Mouse (Mus musculus): ENCODE results near the gene Adgrf1. TPM values are rescaled to one million over a fixed set of nuclear protein-coding genes. Genes with fewer than 3 reads are reported as not detected.

Gene Adgrf1
- polyA plus RNA-seq (2012; rRNA removed), result 0.08 and 0.10 TPM in 2 replicates
- 0.06 TPM in 1 of 2 replicates, not detected in the other for polyA plus RNA-seq (2014; fragmentation: Nextera tagmentation; extraction: Ambion mirVana)

DNA sequence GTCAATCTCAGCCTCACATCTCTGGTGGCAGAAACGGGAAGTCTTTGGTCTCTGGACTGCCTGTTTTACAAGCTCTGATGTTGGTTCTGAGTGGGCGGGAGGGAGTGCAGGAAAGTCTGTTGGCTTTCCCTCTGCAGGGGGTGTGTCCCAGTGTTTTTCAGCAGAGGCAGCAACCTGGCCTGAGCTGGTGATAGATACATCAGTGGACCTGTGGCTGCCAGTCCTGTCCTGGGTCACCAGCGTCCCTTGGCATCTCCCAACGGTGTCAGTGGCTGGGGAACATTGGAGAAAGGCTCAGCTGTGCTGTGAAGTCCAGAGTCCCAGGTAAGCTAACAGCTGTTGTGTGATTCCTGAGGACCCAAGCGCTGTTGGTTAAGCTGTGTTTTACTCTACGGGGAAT lies at the start of gene Adgrf1:
TSS of gene Adgrf1 (plus strand) at position 169 of the 400 bp plus-strand sequence.
- Histone ChIP-seq H3K27me3 (ENCODE audit: control insufficient read depth, insufficient read depth, low read length) (no peaks in the 10 kb centered on the region), H3K9ac (ENCODE audit: low read depth, low read length, severe bottlenecking) (no peak within 1 kb of the TSS), H3K4me3 (replicated peaks; ENCODE audit: low read length) (no peak within 1 kb of the TSS), H3K4me2 (replicated peaks; ENCODE audit: low read depth, low read length, severe bottlenecking) (no peak within 1 kb of the TSS), H3K36me3 (ENCODE audit: control insufficient read depth, insufficient read depth, low read length) (no peaks in the 10 kb centered on the region), H3K4me1 (ENCODE audit: control insufficient read depth, insufficient read depth, low read length) (no peaks in the 10 kb centered on the region), H3K27ac (replicated peaks; ENCODE audit: low read depth, low read length) (no peak within 1 kb of the TSS), H3K9me3 (ENCODE audit: control insufficient read depth, low read length) (no peaks in the 10 kb centered on the region)
- TF ChIP-seq POLR2A (IDR thresholded peaks at IDR 0.05; ENCODE audit: borderline replicate concordance, extremely low read depth, insufficient read depth, insufficient read length), result no peak
- WGBS, result 50% methylated on average over 6 of the region's 6 CpGs
- ATAC-seq (ENCODE audit: low FRiP score, low read depth), result no peak
- no peak for DNase-seq (ENCODE audit: low spot score)

DNA sequence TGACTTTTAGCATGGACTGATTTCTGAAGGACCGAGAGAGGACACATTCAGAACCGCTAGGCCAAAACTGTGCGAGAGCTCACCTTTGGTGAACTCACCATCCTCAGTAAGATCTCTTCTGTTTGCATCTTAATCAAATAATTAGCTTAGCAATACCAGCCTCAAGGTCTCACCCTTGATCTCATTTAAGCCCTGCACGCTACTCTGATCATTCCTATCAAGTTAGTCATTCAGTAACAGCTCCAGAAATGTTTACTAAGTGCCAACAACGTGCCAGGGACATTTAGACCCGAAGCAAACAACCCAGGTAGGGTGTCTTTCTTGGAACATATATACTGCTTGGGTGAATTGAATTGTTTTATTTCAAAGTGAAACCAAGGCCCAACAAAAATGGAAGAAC lies 44.0 kb upstream of the Adgrf1 start:
- H3K4me3 ChIP-seq (replicated peaks; ENCODE audit: low read length), result no peak overlapping the region
- H3K4me1 ChIP-seq (ENCODE audit: control insufficient read depth, insufficient read depth, low read length), result peaks cover 4% of the 10 kb centered on the region; the same call in 1 of the 2 replicates
- no peak overlapping the region for H3K9ac ChIP-seq (ENCODE audit: low read depth, low read length, severe bottlenecking)
- no peak overlapping the region for H3K4me2 ChIP-seq (replicated peaks; ENCODE audit: low read depth, low read length, severe bottlenecking)
- 85% methylated on average over 6 of the region's 6 CpGs for WGBS
- no peak for DNase-seq (ENCODE audit: low spot score)
- no peaks in the 10 kb centered on the region for H3K36me3 ChIP-seq (ENCODE audit: control insufficient read depth, insufficient read depth, low read length)
- no peaks in the 10 kb centered on the region for H3K27me3 ChIP-seq (ENCODE audit: control insufficient read depth, insufficient read depth, low read length)
- H3K9me3 ChIP-seq (ENCODE audit: control insufficient read depth, low read length), result no peaks in the 10 kb centered on the region
- no peak overlapping the region for H3K27ac ChIP-seq (replicated peaks; ENCODE audit: low read depth, low read length)
- no peak for TF ChIP-seq POLR2A (IDR thresholded peaks at IDR 0.05; ENCODE audit: borderline replicate concordance, extremely low read depth, insufficient read depth, insufficient read length)
- no peak for ATAC-seq (ENCODE audit: low FRiP score, low read depth)

- no peak for TF ChIP-seq POLR2A (IDR thresholded peaks at IDR 0.05; ENCODE audit: borderline replicate concordance, extremely low read depth, insufficient read depth, insufficient read length)
- no peaks in the 10 kb centered on the region for H3K36me3 ChIP-seq (ENCODE audit: control insufficient read depth, insufficient read depth, low read length)
- WGBS, result 43% methylated on average over 12 of the region's 12 CpGs
- ATAC-seq (ENCODE audit: low FRiP score, low read depth) (peak; percentile 80), DNase-seq (ENCODE audit: low spot score) (peak; percentile 80)
- no peaks in the 10 kb centered on the region for H3K9me3 ChIP-seq (ENCODE audit: control insufficient read depth, low read length)
- H3K27me3 ChIP-seq (ENCODE audit: control insufficient read depth, insufficient read depth, low read length), result no peaks in the 10 kb centered on the region
- peaks cover 7% of the 10 kb centered on the region for H3K4me1 ChIP-seq (ENCODE audit: control insufficient read depth, insufficient read depth, low read length)
- no peak overlapping the region for H3K27ac ChIP-seq (replicated peaks; ENCODE audit: low read depth, low read length)
- no peak overlapping the region for H3K9ac ChIP-seq (ENCODE audit: low read depth, low read length, severe bottlenecking)
- no peak overlapping the region for H3K4me3 ChIP-seq (replicated peaks; ENCODE audit: low read length)
- peak overlapping the region; percentile 33; the same call in 1 of the 2 replicates for H3K4me2 ChIP-seq (replicated peaks; ENCODE audit: low read depth, low read length, severe bottlenecking)
Measured at GRCm38 (mm10) chr17:43229621-43230513, 40.3 kb upstream of the Adgrf1 start.

DNA sequence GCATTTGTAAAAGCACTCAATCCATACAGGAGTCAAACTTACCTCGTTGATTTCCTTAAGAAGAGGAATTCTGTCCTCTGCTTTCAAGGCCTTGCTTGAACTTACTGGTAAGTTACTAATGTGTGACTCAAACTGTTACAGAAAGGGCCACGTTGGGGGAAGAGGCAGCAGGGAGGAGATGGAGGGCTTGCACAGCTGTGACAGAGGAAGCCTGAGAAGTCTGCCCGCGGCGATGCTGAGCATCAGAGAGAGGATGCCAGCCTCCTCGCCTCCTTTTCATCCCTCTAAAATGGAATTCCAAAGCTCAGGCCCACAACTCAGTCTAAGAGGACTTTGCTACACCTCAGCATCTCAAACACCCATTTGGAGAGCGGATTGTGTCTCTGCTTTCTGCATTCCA lies 39.3 kb upstream of the Adgrf1 start:
- no peak overlapping the region for H3K4me3 ChIP-seq (replicated peaks; ENCODE audit: low read length)
- no peak overlapping the region for H3K27ac ChIP-seq (replicated peaks; ENCODE audit: low read depth, low read length)
- 77% methylated on average over 7 of the region's 7 CpGs for WGBS
- no peak for TF ChIP-seq POLR2A (IDR thresholded peaks at IDR 0.05; ENCODE audit: borderline replicate concordance, extremely low read depth, insufficient read depth, insufficient read length)
- DNase-seq (ENCODE audit: low spot score), result no peak
- H3K9ac ChIP-seq (ENCODE audit: low read depth, low read length, severe bottlenecking), result no peak overlapping the region
- no peaks in the 10 kb centered on the region for H3K27me3 ChIP-seq (ENCODE audit: control insufficient read depth, insufficient read depth, low read length)
- H3K36me3 ChIP-seq (ENCODE audit: control insufficient read depth, insufficient read depth, low read length), result no peaks in the 10 kb centered on the region
- H3K9me3 ChIP-seq (ENCODE audit: control insufficient read depth, low read length), result no peaks in the 10 kb centered on the region
- ATAC-seq (ENCODE audit: low FRiP score, low read depth), result no peak
- peaks cover 7% of the 10 kb centered on the region for H3K4me1 ChIP-seq (ENCODE audit: control insufficient read depth, insufficient read depth, low read length)
- H3K4me2 ChIP-seq (replicated peaks; ENCODE audit: low read depth, low read length, severe bottlenecking), result no peak overlapping the region

DNA sequence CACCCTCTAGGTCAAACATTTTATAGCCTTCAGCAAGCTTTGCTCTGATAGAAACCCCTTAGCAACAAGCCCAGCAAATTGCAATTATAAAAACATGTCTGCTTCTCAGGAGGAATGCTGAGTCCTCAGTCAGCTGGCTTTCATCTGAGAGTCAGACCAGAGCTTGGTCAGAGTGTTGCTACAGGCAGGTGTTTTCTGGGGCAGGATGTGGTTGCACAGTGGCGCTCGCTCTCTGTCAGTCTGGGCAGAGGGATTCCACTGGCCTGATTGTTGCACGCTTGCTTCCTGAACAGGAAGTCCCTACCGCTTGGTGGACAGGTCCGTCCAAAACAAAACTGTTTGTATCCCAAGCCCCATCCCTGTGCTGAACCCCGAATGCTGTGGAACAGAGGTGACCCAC lies 37.4 kb upstream of the Adgrf1 start:
- no peak for TF ChIP-seq POLR2A (IDR thresholded peaks at IDR 0.05; ENCODE audit: borderline replicate concordance, extremely low read depth, insufficient read depth, insufficient read length)
- ATAC-seq (ENCODE audit: low FRiP score, low read depth) (no peak), DNase-seq (ENCODE audit: low spot score) (no peak)
- no peaks in the 10 kb centered on the region for H3K27me3 ChIP-seq (ENCODE audit: control insufficient read depth, insufficient read depth, low read length)
- H3K9me3 ChIP-seq (ENCODE audit: control insufficient read depth, low read length), result no peaks in the 10 kb centered on the region
- H3K4me1 ChIP-seq (ENCODE audit: control insufficient read depth, insufficient read depth, low read length), result peaks cover 7% of the 10 kb centered on the region
- H3K4me3 ChIP-seq (replicated peaks; ENCODE audit: low read length), result no peak overlapping the region
- no peaks in the 10 kb centered on the region for H3K36me3 ChIP-seq (ENCODE audit: control insufficient read depth, insufficient read depth, low read length)
- H3K27ac ChIP-seq (replicated peaks; ENCODE audit: low read depth, low read length), result no peak overlapping the region
- WGBS, result 46% methylated on average over 6 of the region's 6 CpGs
- H3K9ac ChIP-seq (ENCODE audit: low read depth, low read length, severe bottlenecking), result no peak overlapping the region
- no peak overlapping the region for H3K4me2 ChIP-seq (replicated peaks; ENCODE audit: low read depth, low read length, severe bottlenecking)

Data from limb, embryonic 14.5 days (tissue).